Mouse (Mus musculus): Measurements from ENCODE around the gene Fxyd1. TPM values are rescaled to one million over a fixed set of nuclear protein-coding genes. Genes with fewer than 3 reads are reported as not detected.

The Fxyd1 gene
- polyA plus RNA-seq, 1 experiment from 2014 or later, result 86.7 TPM

GRCm38 (mm10) chr7:31008889-31009288 is 48.1 kb downstream of the Fxyd1 start:
- Histone ChIP-seq H3K27ac (ENCODE audit: low read length) (no peak overlapping the region), H3K9me3 (ENCODE audit: control insufficient read depth, low read depth, low read length) (no peaks in the 10 kb centered on the region), H3K4me1 (ENCODE audit: control insufficient read depth, insufficient read depth, low read length) (0 out of 2 replicates have a peak, but pooled peaks cover 2% of the 10 kb centered on the region), H3K4me3 (ENCODE audit: low read depth, low read length) (no peak overlapping the region), H3K36me3 (ENCODE audit: control insufficient read depth, insufficient read depth, low read length) (no peaks in the 10 kb centered on the region), H3K27me3 (ENCODE audit: control insufficient read depth, insufficient read depth, low read length) (no peaks in the 10 kb centered on the region), H3K4me2 (replicated peaks; ENCODE audit: low read depth, low read length) (no peak overlapping the region), H3K9ac (replicated peaks; ENCODE audit: low read depth, low read length) (no peak overlapping the region)
- ATAC-seq (ENCODE audit: insufficient number of reproducible peaks, insufficient read depth, low FRiP score, low read depth), result no peak
- 37% methylated on average over 3 of the region's 3 CpGs for WGBS

- no peak for ATAC-seq (ENCODE audit: insufficient number of reproducible peaks, insufficient read depth, low FRiP score, low read depth)
- Histone ChIP-seq H3K36me3 (ENCODE audit: control insufficient read depth, insufficient read depth, low read length) (no peaks in the 10 kb centered on the region), H3K27me3 (ENCODE audit: control insufficient read depth, insufficient read depth, low read length) (no peaks in the 10 kb centered on the region), H3K4me2 (replicated peaks; ENCODE audit: low read depth, low read length) (no peak overlapping the region), H3K27ac (ENCODE audit: low read length) (no peak overlapping the region), H3K9ac (replicated peaks; ENCODE audit: low read depth, low read length) (no peak overlapping the region), H3K9me3 (ENCODE audit: control insufficient read depth, low read depth, low read length) (no peaks in the 10 kb centered on the region), H3K4me3 (ENCODE audit: low read depth, low read length) (no peak overlapping the region), H3K4me1 (ENCODE audit: control insufficient read depth, insufficient read depth, low read length) (0 out of 2 replicates have a peak, but pooled peaks cover 2% of the 10 kb centered on the region)
- 62% methylated on average over 1 of the region's 1 CpGs for WGBS
These were observed 48.8 kb downstream of the Fxyd1 start for GRCm38 (mm10) chr7:31008175-31008574.

GRCm38 (mm10) chr7:31007775-31008174 is 49.2 kb downstream of the Fxyd1 start:
- H3K4me2 ChIP-seq (replicated peaks; ENCODE audit: low read depth, low read length), result no peak overlapping the region
- no peak overlapping the region for H3K9ac ChIP-seq (replicated peaks; ENCODE audit: low read depth, low read length)
- H3K9me3 ChIP-seq (ENCODE audit: control insufficient read depth, low read depth, low read length), result no peaks in the 10 kb centered on the region
- no peak overlapping the region for H3K27ac ChIP-seq (ENCODE audit: low read length)
- H3K36me3 ChIP-seq (ENCODE audit: control insufficient read depth, insufficient read depth, low read length), result no peaks in the 10 kb centered on the region
- 0 out of 2 replicates have a peak, but pooled peaks cover 2% of the 10 kb centered on the region for H3K4me1 ChIP-seq (ENCODE audit: control insufficient read depth, insufficient read depth, low read length)
- 76% methylated on average over 1 of the region's 1 CpGs for WGBS
- H3K27me3 ChIP-seq (ENCODE audit: control insufficient read depth, insufficient read depth, low read length), result no peaks in the 10 kb centered on the region
- ATAC-seq (ENCODE audit: insufficient number of reproducible peaks, insufficient read depth, low FRiP score, low read depth), result no peak
- no peak overlapping the region for H3K4me3 ChIP-seq (ENCODE audit: low read depth, low read length)

- no peak overlapping the region for H3K4me2 ChIP-seq (replicated peaks; ENCODE audit: low read depth, low read length)
- ATAC-seq (ENCODE audit: insufficient number of reproducible peaks, insufficient read depth, low FRiP score, low read depth), result no peak
- WGBS, result 66% methylated on average over 8 of the region's 8 CpGs
These were observed 54.3 kb downstream of the Fxyd1 start for GRCm38 (mm10) chr7:31002650-31003049.

More at GRCm38 (mm10) chr7:31002650-31003049, 54.3 kb downstream of the Fxyd1 start:
- H3K36me3 ChIP-seq (ENCODE audit: control insufficient read depth, insufficient read depth, low read length), result no peaks in the 10 kb centered on the region
- H3K9ac ChIP-seq (replicated peaks; ENCODE audit: low read depth, low read length), result no peak overlapping the region
- no peak overlapping the region for H3K4me3 ChIP-seq (ENCODE audit: low read depth, low read length)
- no peaks in the 10 kb centered on the region for H3K27me3 ChIP-seq (ENCODE audit: control insufficient read depth, insufficient read depth, low read length)
- H3K27ac ChIP-seq (ENCODE audit: low read length), result no peak overlapping the region
- peaks cover 11% of the 10 kb centered on the region; the same call in 1 of the 2 replicates for H3K4me1 ChIP-seq (ENCODE audit: control insufficient read depth, insufficient read depth, low read length)
- no peaks in the 10 kb centered on the region for H3K9me3 ChIP-seq (ENCODE audit: control insufficient read depth, low read depth, low read length)

Small RNA genes within 50 kb of the gene (microRNA-seq; reads per million reads assigned to microRNA genes)
- gene Mir7050, result not detected

Other genes starting within 250 kb of the Fxyd1 start
- 0.55 and 3.4 TPM in 2 replicates for gene Ffar2, start 233.4 kb downstream of the Fxyd1 start, polyA plus RNA-seq (2014; fragmentation: Nextera tagmentation; extraction: Ambion mirVana)
- gene Ffar3, start 201.0 kb downstream of the Fxyd1 start, polyA plus RNA-seq (2014; fragmentation: Nextera tagmentation; extraction: Ambion mirVana), result 0.41 TPM in 1 of 2 replicates, not detected in the other
- not detected in 2 replicates for gene Ffar1, start 195.6 kb downstream of the Fxyd1 start, polyA plus RNA-seq (2014; fragmentation: Nextera tagmentation; extraction: Ambion mirVana)
- 0.35 and 0.80 TPM in 2 replicates for gene Cd22, start 176.9 kb downstream of the Fxyd1 start, polyA plus RNA-seq (2014; fragmentation: Nextera tagmentation; extraction: Ambion mirVana)
- gene Mag, start 142.3 kb downstream of the Fxyd1 start, polyA plus RNA-seq (2014; fragmentation: Nextera tagmentation; extraction: Ambion mirVana), result 0.10 and 0.74 TPM in 2 replicates
- not detected in 2 replicates for gene Hamp2, start 132.5 kb downstream of the Fxyd1 start, polyA plus RNA-seq (2014; fragmentation: Nextera tagmentation; extraction: Ambion mirVana)
- not detected in 2 replicates for gene Hamp, start 113.2 kb downstream of the Fxyd1 start, polyA plus RNA-seq (2014; fragmentation: Nextera tagmentation; extraction: Ambion mirVana)
- gene Usf2, start 100.4 kb downstream of the Fxyd1 start, polyA plus RNA-seq (2014; fragmentation: Nextera tagmentation; extraction: Ambion mirVana), result 21.4 and 29.1 TPM in 2 replicates
- gene Lsr, start 83.7 kb downstream of the Fxyd1 start, polyA plus RNA-seq (2014; fragmentation: Nextera tagmentation; extraction: Ambion mirVana), result 70.5 and 79.5 TPM in 2 replicates
- 6.4 and 7.1 TPM in 2 replicates for gene Fam187b, start 83.4 kb downstream of the Fxyd1 start, polyA plus RNA-seq (2014; fragmentation: Nextera tagmentation; extraction: Ambion mirVana)
- 19.9 and 20.2 TPM in 2 replicates for gene Fxyd5, start 14.7 kb downstream of the Fxyd1 start, polyA plus RNA-seq (2014; fragmentation: Nextera tagmentation; extraction: Ambion mirVana)
- gene Fxyd7, start 5.7 kb downstream of the Fxyd1 start, polyA plus RNA-seq (2014; fragmentation: Nextera tagmentation; extraction: Ambion mirVana), result 35.7 and 42.2 TPM in 2 replicates
- 0.78 and 1.7 TPM in 2 replicates for gene Lgi4, start 2.1 kb upstream of the Fxyd1 start, polyA plus RNA-seq (2014; fragmentation: Nextera tagmentation; extraction: Ambion mirVana)
- 458 and 479 TPM in 2 replicates for gene Fxyd3, start 19.5 kb upstream of the Fxyd1 start, polyA plus RNA-seq (2014; fragmentation: Nextera tagmentation; extraction: Ambion mirVana)
- 23.0 TPM in 2 replicates for gene Hpn, start 58.1 kb upstream of the Fxyd1 start, polyA plus RNA-seq (2014; fragmentation: Nextera tagmentation; extraction: Ambion mirVana)
- gene Scn1b, start 69.8 kb upstream of the Fxyd1 start, polyA plus RNA-seq (2014; fragmentation: Nextera tagmentation; extraction: Ambion mirVana), result 1.2 and 1.4 TPM in 2 replicates
- 62.1 and 63.1 TPM in 2 replicates for gene Gramd1a, start 98.7 kb upstream of the Fxyd1 start, polyA plus RNA-seq (2014; fragmentation: Nextera tagmentation; extraction: Ambion mirVana)
- gene Scgb2b2, start 233.3 kb upstream of the Fxyd1 start, polyA plus RNA-seq (2014; fragmentation: Nextera tagmentation; extraction: Ambion mirVana), result not detected in 2 replicates
- not detected in 2 replicates for gene Scgb1b2, start 234.6 kb upstream of the Fxyd1 start, polyA plus RNA-seq (2014; fragmentation: Nextera tagmentation; extraction: Ambion mirVana)